Comparison of ENCODE assay signal across 10 mouse cellular contexts in genomic region chr11:63906552-63907353, GRCm38 (mm10). TPM values are rescaled to one million over a fixed set of nuclear protein-coding genes. Genes with fewer than 3 reads are reported as not detected.
DNase-seq lines count a peak whose midpoint lies in the region; ATAC-seq lines count a peak whose summit lies in the region.
"Had no signal": no experiment of that assay in that cellular context is flagged by ENCODE, and none has a peak within 500 bp of the region (broad histone marks: within the 10 kb centered on the region; RNA-seq: fewer than 3 reads in every experiment).

No protein-coding gene starts in this region.

- peaks cover 22% of the 10 kb centered on the region for H3K4me1 ChIP-seq in heart, embryonic 10.5 days
- peaks cover 47% of the 10 kb centered on the region for H3K4me1 ChIP-seq in liver, embryonic 15.5 days (replicated peaks)
- H3K4me1 ChIP-seq: forebrain, embryonic 13.5 days had no signal

- no peaks in the 10 kb centered on the region for H3K9me3 ChIP-seq in heart, embryonic 10.5 days
- no peaks in the 10 kb centered on the region for H3K9me3 ChIP-seq in liver, embryonic 15.5 days (replicated peaks)
- H3K9me3 ChIP-seq: forebrain, embryonic 13.5 days had no signal

- no peak overlapping the region for H3K4me3 ChIP-seq in heart, embryonic 10.5 days
- no peak overlapping the region for H3K4me3 ChIP-seq in liver, embryonic 15.5 days (replicated peaks)
- H3K4me3 ChIP-seq: forebrain, embryonic 13.5 days had no signal

- H3K36me3 ChIP-seq in heart, embryonic 10.5 days: no peaks in the 10 kb centered on the region
- no peaks in the 10 kb centered on the region for H3K36me3 ChIP-seq in liver, embryonic 15.5 days (replicated peaks)

- WGBS in heart, embryonic 10.5 days: 74% methylated on average over 9 of the region's 9 CpGs
- WGBS in liver, embryonic 15.5 days (ENCODE audit: insufficient replicate concordance): 35% methylated on average over 9 of the region's 9 CpGs

- no peak overlapping the region for H3K4me2 ChIP-seq in liver, embryonic 15.5 days
- H3K4me2 ChIP-seq: forebrain, embryonic 13.5 days had no signal

- H3K9ac ChIP-seq in liver, embryonic 15.5 days: no peak overlapping the region
- H3K9ac ChIP-seq: forebrain, embryonic 13.5 days had no signal

- DNase-seq in heart, adult 9 months (ENCODE audit: low spot score in 2 of 2): peak; percentile 69 to 72
- no peak for DNase-seq in heart, embryonic 10.5 days (ENCODE audit: low spot score)
- peak; percentile 56 to 62 for DNase-seq in spleen, postnatal 36 days (ENCODE audit: low spot score in 2 of 2)
- DNase-seq in spleen, postnatal 10 days (ENCODE audit: low spot score in 2 of 2): no peak
- DNase-seq in c-Kit-positive CD71-positive TER-119-positive erythroid progenitor cells, embryonic 14.5 days (ENCODE audit: low spot score): no peak
- no peak for DNase-seq in urinary bladder, postnatal 14 days (ENCODE audit: low spot score)
- no peak for DNase-seq in testis, postnatal 14 days (ENCODE audit: low spot score)
- DNase-seq: right cerebral cortex, adult 18-20 months had no signal

- H3K27ac ChIP-seq in heart, embryonic 10.5 days: no peak overlapping the region
- H3K27ac ChIP-seq in liver, embryonic 15.5 days (replicated peaks): 0 out of 2 replicates have a peak overlapping the region, but pooled peaks have one; percentile 33
- H3K27ac ChIP-seq: forebrain, embryonic 13.5 days had no signal

- peak; percentile 14; the same call in 1 of the 2 replicates for ATAC-seq in liver, embryonic 15.5 days (ENCODE audit: insufficient read depth)
- ATAC-seq: forebrain, embryonic 13.5 days had no signal

- peaks cover 12% of the 10 kb centered on the region; the same call in 1 of the 2 replicates for H3K27me3 ChIP-seq in heart, embryonic 10.5 days (ENCODE audit: insufficient read depth, poor library complexity, severe bottlenecking)
- no peaks in the 10 kb centered on the region for H3K27me3 ChIP-seq in liver, embryonic 15.5 days

RNA-seq across cellular contexts. Expression of gene Hs3st3b1, which starts 15.3 kb away (rescaled TPM):
- polyA plus RNA-seq in heart, embryonic 10.5 days (2016; fragmentation: Nextera tagmentation; extraction: Ambion mirVana): 5.9 and 23.9 TPM in 2 replicates
- 13.4 and 14.6 TPM in 2 replicates for polyA plus RNA-seq in liver, embryonic 15.5 days (2015; fragmentation: Nextera tagmentation; extraction: Ambion mirVana)

Comparison
In these comparisons a context has a peak if more than half of its experiments do, and no peak if none do; other contexts are left out.
1. DNase-seq: peak in heart, adult 9 months (2 of 2) and spleen, postnatal 36 days (2 of 2); none in heart, embryonic 10.5 days (single experiment), spleen, postnatal 10 days (0 of 2), c-Kit-positive CD71-positive TER-119-positive erythroid progenitor cells, embryonic 14.5 days (single experiment), urinary bladder, postnatal 14 days (single experiment) and testis, postnatal 14 days (single experiment).